Mouse (Mus musculus): ENCODE measurements at regions not wholly inside any gene's neighbourhood (a gene's known extent, or its start where the extent isn't known, plus 50 kb on each side); places are given as distances from the start of the nearest gene placed in this dataset.

DNA sequence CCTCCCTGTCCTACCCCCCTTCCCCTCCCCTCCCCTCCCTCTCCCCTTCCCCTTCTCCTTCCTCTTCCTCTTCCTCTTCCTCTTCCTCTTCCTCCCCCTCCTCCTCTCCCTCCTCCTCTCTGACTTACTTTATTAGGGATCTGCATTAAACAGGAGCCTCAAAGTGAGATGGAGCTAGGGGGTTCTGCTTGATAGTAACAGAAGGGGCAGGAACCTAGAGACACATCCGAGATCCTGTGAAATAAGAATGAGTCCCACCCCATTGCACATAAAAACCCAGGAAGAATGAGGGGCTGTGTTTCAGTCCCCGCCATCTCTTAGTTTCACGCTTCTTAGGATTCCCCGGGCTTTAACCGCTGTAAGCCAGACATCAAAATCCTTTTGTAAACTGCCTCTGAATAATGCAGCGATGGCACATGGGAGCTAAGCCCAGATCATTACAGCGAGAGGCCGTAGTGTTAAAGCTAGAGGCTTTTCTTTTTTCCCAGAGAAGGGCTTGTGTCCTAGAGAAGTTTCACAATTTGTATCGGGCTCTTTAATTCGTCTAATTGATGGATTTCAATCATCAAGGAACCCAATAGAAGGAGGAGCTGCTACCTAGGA is 72.4 kb upstream of the Cbln4 start:
- TF ChIP-seq POLR2A (IDR thresholded peaks at IDR 0.05; ENCODE audit: insufficient read length, low read depth) = no peak
- no peak for TF ChIP-seq TCF3 (IDR thresholded peaks at IDR 0.05; ENCODE audit: insufficient read length, low read depth)
- no peak for TF ChIP-seq SRF (IDR thresholded peaks at IDR 0.05; ENCODE audit: control insufficient read depth, insufficient read length, low read depth)
- no peak for TF ChIP-seq E2F4 (IDR thresholded peaks at IDR 0.05; ENCODE audit: insufficient read depth)
- no peak for TF ChIP-seq MYOD1 (IDR thresholded peaks at IDR 0.05; ENCODE audit: control insufficient read depth in 1 of 3, insufficient read length in 2 of 3, low read depth in 2 of 3)
- Histone ChIP-seq H3K36me3 (ENCODE audit: control insufficient read depth, insufficient read depth) (no peaks in the 10 kb centered on the region), H3K4me3 (no peak overlapping the region), H3ac (ENCODE audit: control insufficient read depth, insufficient read length) (no peak overlapping the region), H3K79me2 (ENCODE audit: control insufficient read depth, insufficient read depth) (no peaks in the 10 kb centered on the region), H3K27me3 (ENCODE audit: control insufficient read depth, insufficient read depth, insufficient read length) (no peaks in the 10 kb centered on the region), H3K4me2 (ENCODE audit: low read depth) (no peak overlapping the region)

DNA sequence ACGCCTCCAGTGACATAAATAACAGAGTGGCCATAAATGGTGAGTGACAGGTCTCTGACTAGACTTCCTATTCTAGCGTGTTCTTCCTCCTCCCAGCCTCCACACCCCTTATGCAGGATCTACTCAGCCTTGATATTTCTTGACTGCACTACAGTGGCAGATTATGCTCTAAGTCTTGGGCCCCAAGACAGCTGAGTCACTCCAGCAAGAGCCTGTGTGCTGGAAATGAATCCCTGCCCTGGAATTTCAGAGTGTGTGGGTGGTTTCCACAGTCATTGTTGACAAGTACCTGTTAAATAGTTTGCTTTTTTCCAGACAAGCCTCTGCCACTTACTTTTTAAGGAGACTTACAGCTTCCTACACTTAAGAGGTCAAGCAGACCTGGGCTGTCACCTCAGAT is 84.3 kb upstream of the Cbln4 start:
- TF ChIP-seq MYOG (IDR thresholded peaks at IDR 0.05; ENCODE audit: control insufficient read depth in 1 of 3, insufficient read depth in 1 of 3, insufficient read length in 2 of 3, low read depth in 2 of 3) (no peak), CEBPB (IDR thresholded peaks at IDR 0.05; ENCODE audit: insufficient read depth, poor library complexity, severe bottlenecking) (no peak), REST (IDR thresholded peaks at IDR 0.05; ENCODE audit: insufficient read depth, insufficient read length) (no peak), POLR2AphosphoS2 (IDR thresholded peaks at IDR 0.05; ENCODE audit: insufficient read length, low read depth) (no peak), POLR2A (IDR thresholded peaks at IDR 0.05; ENCODE audit: insufficient read length, low read depth) (no peak), SRF (IDR thresholded peaks at IDR 0.05; ENCODE audit: control insufficient read depth, insufficient read length, low read depth) (no peak), MAX (IDR thresholded peaks at IDR 0.05; ENCODE audit: low read depth) (no peak), USF1 (IDR thresholded peaks at IDR 0.05; ENCODE audit: low read depth) (no peak), TCF12 (IDR thresholded peaks at IDR 0.05; ENCODE audit: insufficient read depth, poor library complexity, severe bottlenecking) (no peak), E2F4 (IDR thresholded peaks at IDR 0.05; ENCODE audit: insufficient read depth) (no peak), MYOD1 (IDR thresholded peaks at IDR 0.05; ENCODE audit: control insufficient read depth in 1 of 3, insufficient read length in 2 of 3, low read depth in 2 of 3) (no peak), TCF3 (IDR thresholded peaks at IDR 0.05; ENCODE audit: insufficient read length, low read depth) (no peak)
- Histone ChIP-seq H3K79me2 (ENCODE audit: control insufficient read depth, insufficient read depth) (no peaks in the 10 kb centered on the region), H3K27me3 (ENCODE audit: control insufficient read depth, insufficient read depth, insufficient read length) (no peaks in the 10 kb centered on the region), H3K4me2 (ENCODE audit: low read depth) (no peak overlapping the region), H3K4me3 (no peak overlapping the region), H3ac (ENCODE audit: control insufficient read depth, insufficient read length) (no peak overlapping the region), H3K36me3 (ENCODE audit: control insufficient read depth, insufficient read depth) (no peaks in the 10 kb centered on the region)

- Histone ChIP-seq H3K4me2 (ENCODE audit: low read depth) (no peak overlapping the region), H3ac (ENCODE audit: control insufficient read depth, insufficient read length) (no peak overlapping the region), H3K36me3 (ENCODE audit: control insufficient read depth, insufficient read depth) (no peaks in the 10 kb centered on the region), H3K4me3 (no peak overlapping the region), H3K79me2 (ENCODE audit: control insufficient read depth, insufficient read depth) (no peaks in the 10 kb centered on the region), H3K27me3 (ENCODE audit: control insufficient read depth, insufficient read depth, insufficient read length) (no peaks in the 10 kb centered on the region)
- TF ChIP-seq REST (IDR thresholded peaks at IDR 0.05; ENCODE audit: insufficient read depth, insufficient read length) = no peak
- no peak for TF ChIP-seq POLR2AphosphoS2 (IDR thresholded peaks at IDR 0.05; ENCODE audit: insufficient read length, low read depth)
Measured at GRCm38 (mm10) chr2:172131232-172131631, 88.0 kb upstream of the Cbln4 start.

DNA sequence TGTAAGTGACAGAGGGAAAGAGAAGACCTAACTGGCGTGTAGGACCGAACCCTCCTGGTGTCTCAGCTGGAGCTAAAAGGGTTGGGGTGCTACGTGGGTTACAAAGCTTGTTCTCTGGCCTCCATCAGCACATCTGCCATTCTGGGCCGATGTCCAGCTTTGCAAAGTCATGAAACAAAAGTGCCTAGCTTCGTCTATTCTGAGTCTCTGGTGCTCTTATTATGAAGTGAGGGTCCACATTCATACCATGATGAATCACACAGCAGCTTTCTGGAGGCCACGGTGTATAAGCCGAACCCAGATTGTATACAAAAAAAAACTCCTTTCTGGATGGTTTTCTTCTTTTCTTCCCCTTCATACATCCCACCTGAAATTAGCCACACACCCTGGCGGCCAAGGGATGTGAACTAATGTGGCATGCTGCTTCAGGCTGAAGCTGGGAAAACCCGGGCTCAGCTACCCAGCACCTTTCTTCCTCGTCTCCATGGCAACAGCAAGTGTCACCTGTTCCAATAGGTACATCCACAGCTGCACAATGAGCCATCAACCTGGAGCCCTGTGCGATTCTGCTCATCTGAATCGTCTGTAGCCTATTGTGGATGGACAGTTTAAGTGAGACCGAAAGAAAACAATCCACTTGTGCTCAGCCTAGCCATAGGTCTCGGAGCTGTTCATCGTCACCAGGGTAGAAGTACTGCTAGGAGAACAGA is 89.5 kb upstream of the Cbln4 start:
- Histone ChIP-seq H3K27me3 (ENCODE audit: control insufficient read depth, insufficient read depth, insufficient read length) (no peaks in the 10 kb centered on the region), H3ac (ENCODE audit: control insufficient read depth, insufficient read length) (no peak overlapping the region), H3K36me3 (ENCODE audit: control insufficient read depth, insufficient read depth) (no peaks in the 10 kb centered on the region), H3K4me2 (ENCODE audit: low read depth) (no peak overlapping the region), H3K4me3 (no peak overlapping the region), H3K79me2 (ENCODE audit: control insufficient read depth, insufficient read depth) (no peaks in the 10 kb centered on the region)
- no peak for TF ChIP-seq POLR2A (IDR thresholded peaks at IDR 0.05; ENCODE audit: insufficient read length, low read depth)
- no peak for TF ChIP-seq MYOD1 (IDR thresholded peaks at IDR 0.05; ENCODE audit: control insufficient read depth in 1 of 3, insufficient read length in 2 of 3, low read depth in 2 of 3)
- TF ChIP-seq CEBPB (IDR thresholded peaks at IDR 0.05; ENCODE audit: insufficient read depth, poor library complexity, severe bottlenecking) = no peak
- TF ChIP-seq MAX (IDR thresholded peaks at IDR 0.05; ENCODE audit: low read depth) = no peak
- no peak for TF ChIP-seq E2F4 (IDR thresholded peaks at IDR 0.05; ENCODE audit: insufficient read depth)
- TF ChIP-seq SRF (IDR thresholded peaks at IDR 0.05; ENCODE audit: control insufficient read depth, insufficient read length, low read depth) = no peak
- TF ChIP-seq MYOG (IDR thresholded peaks at IDR 0.05; ENCODE audit: control insufficient read depth in 1 of 3, insufficient read depth in 1 of 3, insufficient read length in 2 of 3, low read depth in 2 of 3) = no peak
- TF ChIP-seq TCF12 (IDR thresholded peaks at IDR 0.05; ENCODE audit: insufficient read depth, poor library complexity, severe bottlenecking) = no peak
- no peak for TF ChIP-seq REST (IDR thresholded peaks at IDR 0.05; ENCODE audit: insufficient read depth, insufficient read length)
- no peak for TF ChIP-seq POLR2AphosphoS2 (IDR thresholded peaks at IDR 0.05; ENCODE audit: insufficient read length, low read depth)
- TF ChIP-seq TCF3 (IDR thresholded peaks at IDR 0.05; ENCODE audit: insufficient read length, low read depth) = no peak
- TF ChIP-seq USF1 (IDR thresholded peaks at IDR 0.05; ENCODE audit: low read depth) = no peak

- H3ac ChIP-seq (ENCODE audit: control insufficient read depth, insufficient read length) = no peak overlapping the region
- no peaks in the 10 kb centered on the region for H3K79me2 ChIP-seq (ENCODE audit: control insufficient read depth, insufficient read depth)
- TF ChIP-seq SRF (IDR thresholded peaks at IDR 0.05; ENCODE audit: control insufficient read depth, insufficient read length, low read depth) = no peak
- no peak for TF ChIP-seq POLR2AphosphoS2 (IDR thresholded peaks at IDR 0.05; ENCODE audit: insufficient read length, low read depth)
- TF ChIP-seq E2F4 (IDR thresholded peaks at IDR 0.05; ENCODE audit: insufficient read depth) = no peak
- TF ChIP-seq USF1 (IDR thresholded peaks at IDR 0.05; ENCODE audit: low read depth) = no peak
- no peak for TF ChIP-seq MAX (IDR thresholded peaks at IDR 0.05; ENCODE audit: low read depth)
- TF ChIP-seq TCF3 (IDR thresholded peaks at IDR 0.05; ENCODE audit: insufficient read length, low read depth) = no peak
- TF ChIP-seq REST (IDR thresholded peaks at IDR 0.05; ENCODE audit: insufficient read depth, insufficient read length) = no peak
- no peak for TF ChIP-seq MYOG (IDR thresholded peaks at IDR 0.05; ENCODE audit: control insufficient read depth in 1 of 3, insufficient read depth in 1 of 3, insufficient read length in 2 of 3, low read depth in 2 of 3)
- TF ChIP-seq TCF12 (IDR thresholded peaks at IDR 0.05; ENCODE audit: insufficient read depth, poor library complexity, severe bottlenecking) = no peak
- no peak for TF ChIP-seq POLR2A (IDR thresholded peaks at IDR 0.05; ENCODE audit: insufficient read length, low read depth)
- no peak for TF ChIP-seq MYOD1 (IDR thresholded peaks at IDR 0.05; ENCODE audit: control insufficient read depth in 1 of 3, insufficient read length in 2 of 3, low read depth in 2 of 3)
- TF ChIP-seq CEBPB (IDR thresholded peaks at IDR 0.05; ENCODE audit: insufficient read depth, poor library complexity, severe bottlenecking) = no peak
- no peaks in the 10 kb centered on the region for H3K27me3 ChIP-seq (ENCODE audit: control insufficient read depth, insufficient read depth, insufficient read length)
- no peak overlapping the region for H3K4me3 ChIP-seq
- no peaks in the 10 kb centered on the region for H3K36me3 ChIP-seq (ENCODE audit: control insufficient read depth, insufficient read depth)
- no peak overlapping the region for H3K4me2 ChIP-seq (ENCODE audit: low read depth)
Measured at GRCm38 (mm10) chr2:172140080-172140479, 96.8 kb upstream of the Cbln4 start.

All from myocyte (in vitro differentiated cells).